Comparison of ENCODE assay signal across 31 mouse cellular contexts in genomic region chr15:98067492-98067891, GRCm38 (mm10). TPM values are rescaled to one million over a fixed set of nuclear protein-coding genes. Genes with fewer than 3 reads are reported as not detected.
DNase-seq lines count a peak whose midpoint lies in the region; ATAC-seq and TF ChIP-seq lines count a peak whose summit lies in the region.
"Had no signal": no experiment of that assay in that cellular context is flagged by ENCODE, and none has a peak within 500 bp of the region (broad histone marks: within the 10 kb centered on the region; RNA-seq: fewer than 3 reads in every experiment).

No protein-coding gene starts in this region.

- no peak overlapping the region for H3K4me3 ChIP-seq in testis, adult 2 months (ENCODE audit: control insufficient read depth, low read depth, low read length)
- no peak overlapping the region for H3K4me3 ChIP-seq in forebrain, postnatal 0 days (ENCODE audit: low read depth, low read length)
- H3K4me3 ChIP-seq: embryonic facial prominence, embryonic 13.5 days; forebrain, embryonic 10.5 days; heart, embryonic 13.5 days; limb, embryonic 10.5 days; limb, embryonic 15.5 days; liver, embryonic 15.5 days; midbrain, embryonic 10.5 days; midbrain, embryonic 15.5 days had no signal

- no peak overlapping the region for H3K9ac ChIP-seq in forebrain, postnatal 0 days
- H3K9ac ChIP-seq: embryonic facial prominence, embryonic 13.5 days; heart, embryonic 13.5 days; limb, embryonic 15.5 days; liver, embryonic 15.5 days; lung, embryonic 14.5 days; midbrain, embryonic 15.5 days had no signal

- DNase-seq in testis, postnatal 14 days (ENCODE audit: low spot score), result no peak
- peak; percentile 56 for DNase-seq in induced T-regulatory cell, adult 2 months (ENCODE audit: low read depth)
- DNase-seq in thymus, postnatal 0 days (ENCODE audit: low spot score), result peak; percentile 83
- peak; percentile 62 for DNase-seq in thymus, postnatal 4 days
- no peak for DNase-seq in cerebellum, postnatal 10 days
- DNase-seq in embryo, embryonic 11 days, result no peak
- DNase-seq in forebrain, postnatal 0 days, result no peak
- DNase-seq: adrenal gland, postnatal 14 days; B cell, adult 2 months; cerebellum, adult 11 months; cerebellum, adult 9-10 months; gastrocnemius, postnatal 14 days; heart, postnatal 14 days; kidney, adult 9 months; kidney, postnatal 10 days; layer of hippocampus, postnatal 36 days; lung, embryonic 14.5 days; lung, postnatal 14 days; right cerebral cortex, adult 18-20 months had no signal

- H3K27me3 ChIP-seq in testis, adult 2 months (ENCODE audit: control insufficient read depth, insufficient read depth, low read length), result no peaks in the 10 kb centered on the region
- H3K27me3 ChIP-seq in forebrain, postnatal 0 days (ENCODE audit: insufficient read depth, low read length), result no peaks in the 10 kb centered on the region
- H3K27me3 ChIP-seq: embryonic facial prominence, embryonic 13.5 days; heart, embryonic 13.5 days; limb, embryonic 15.5 days; liver, embryonic 15.5 days; midbrain, embryonic 15.5 days; Patski had no signal

- H3K36me3 ChIP-seq in testis, adult 2 months (ENCODE audit: control insufficient read depth, insufficient read depth, low read length), result no peaks in the 10 kb centered on the region; the same call in 1 of the 2 replicates
- peaks cover 55% of the 10 kb centered on the region for H3K36me3 ChIP-seq in forebrain, postnatal 0 days (ENCODE audit: insufficient read depth)

- H3K27ac ChIP-seq in testis, adult 2 months (ENCODE audit: control insufficient read depth, insufficient read depth, low read depth, low read length), result peak overlapping the region; percentile 27; the same call in 1 of the 2 replicates
- no peak overlapping the region for H3K27ac ChIP-seq in forebrain, postnatal 0 days (ENCODE audit: low read depth, low read length)
- H3K27ac ChIP-seq: embryonic facial prominence, embryonic 13.5 days; forebrain, embryonic 10.5 days; heart, embryonic 13.5 days; limb, embryonic 10.5 days; limb, embryonic 15.5 days; liver, embryonic 15.5 days; midbrain, embryonic 10.5 days; midbrain, embryonic 15.5 days had no signal

- no peak for TF ChIP-seq CTCF in testis, adult 2 months (IDR thresholded peaks at IDR 0.05; ENCODE audit: control insufficient read depth, insufficient read depth, insufficient replicate concordance, low read depth, low read length)
- TF ChIP-seq CTCF in forebrain, postnatal 0 days (IDR thresholded peaks at IDR 0.05; ENCODE audit: low read depth), result no peak

- TF ChIP-seq POLR2A in testis, adult 2 months (IDR thresholded peaks at IDR 0.05; ENCODE audit: control insufficient read depth, low read depth, low read length), result no peak

- no peak overlapping the region for H3K4me2 ChIP-seq in forebrain, postnatal 0 days (ENCODE audit: low read depth)
- H3K4me2 ChIP-seq: embryonic facial prominence, embryonic 13.5 days; heart, embryonic 13.5 days; limb, embryonic 15.5 days; liver, embryonic 15.5 days; lung, embryonic 14.5 days; midbrain, embryonic 15.5 days had no signal

- no peaks in the 10 kb centered on the region for H3K4me1 ChIP-seq in testis, adult 2 months (ENCODE audit: control insufficient read depth, insufficient read depth, low read length)
- H3K4me1 ChIP-seq in forebrain, postnatal 0 days (ENCODE audit: insufficient read depth), result no peaks in the 10 kb centered on the region
- H3K4me1 ChIP-seq: embryonic facial prominence, embryonic 13.5 days; forebrain, embryonic 10.5 days; limb, embryonic 10.5 days; limb, embryonic 15.5 days; liver, embryonic 15.5 days; midbrain, embryonic 10.5 days; midbrain, embryonic 15.5 days had no signal

- no peaks in the 10 kb centered on the region for H3K9me3 ChIP-seq in forebrain, postnatal 0 days (ENCODE audit: low read length)
- H3K9me3 ChIP-seq: embryonic facial prominence, embryonic 13.5 days; forebrain, embryonic 10.5 days; heart, embryonic 13.5 days; limb, embryonic 10.5 days; limb, embryonic 15.5 days; liver, embryonic 15.5 days; midbrain, embryonic 10.5 days; midbrain, embryonic 15.5 days had no signal

- 61% methylated on average over 3 of the region's 3 CpGs for WGBS in forebrain, postnatal 0 days

- ATAC-seq in forebrain, postnatal 0 days, result no peak
- ATAC-seq: hindbrain, embryonic 16.5 days; intestine, postnatal 0 days; midbrain, embryonic 15.5 days; Patski had no signal

RNA-seq across cellular contexts. Expression of gene Pfkm, which starts 24.9 kb away (rescaled TPM):
- polyA plus RNA-seq in testis, adult 2 months (2012; rRNA removed), result 117 and 124 TPM in 2 replicates
- polyA plus RNA-seq in thymus, postnatal 0 days (2015; fragmentation: Nextera tagmentation; extraction: Ambion mirVana), result 13.7 and 16.2 TPM in 2 replicates
- total RNA-seq in forebrain, postnatal 0 days (2014; rRNA removed), result 90.1 and 91.9 TPM in 2 replicates
- 76.4 and 86.3 TPM in 2 replicates for polyA plus RNA-seq in forebrain, postnatal 0 days (2015; fragmentation: Nextera tagmentation; extraction: Ambion mirVana)

RNA-seq across cellular contexts. Expression of gene Senp1, which starts 26.1 kb away (rescaled TPM):
- 24.8 and 27.3 TPM in 2 replicates for polyA plus RNA-seq in testis, adult 2 months (2012; rRNA removed)
- 31.5 and 35.9 TPM in 2 replicates for polyA plus RNA-seq in thymus, postnatal 0 days (2015; fragmentation: Nextera tagmentation; extraction: Ambion mirVana)
- 13.6 and 19.8 TPM in 2 replicates for total RNA-seq in forebrain, postnatal 0 days (2014; rRNA removed)
- 8.5 and 12.2 TPM in 2 replicates for polyA plus RNA-seq in forebrain, postnatal 0 days (2015; fragmentation: Nextera tagmentation; extraction: Ambion mirVana)

Comparison
In these comparisons a context has a peak if more than half of its experiments do, and no peak if none do; other contexts are left out.
1. DNase-seq: peak in induced T-regulatory cell, adult 2 months (single experiment), thymus, postnatal 0 days (single experiment) and thymus, postnatal 4 days (single experiment); none in testis, postnatal 14 days (single experiment), cerebellum, postnatal 10 days (0 of 2), embryo, embryonic 11 days (single experiment) and forebrain, postnatal 0 days (single experiment).